Mouse (Mus musculus) liver, adult 2 months (tissue): ENCODE measurements at regions not wholly inside any gene's neighbourhood (a gene's known extent, or its start where the extent isn't known, plus 50 kb on each side); places are given as distances from the start of the nearest gene placed in this dataset.

ENCODE experiments used
- CTCF ChIP-seq: fragments of 200-500 bp; IDR thresholded peaks from 2 replicates; pipeline ENCODE4 v1.5.1; 2011; ENCODE audit warnings: low read depth, low read length, control low read depth
- POLR2A ChIP-seq: fragments of 200-500 bp; IDR thresholded peaks from 2 replicates; pipeline ENCODE4 v1.6.1; 2011; ENCODE audit warnings: low read length, control low read depth; ENCODE audit not compliant: insufficient read depth; ENCODE audit errors: extremely low read depth

GRCm38 (mm10) chr9:46784355-46784975 lies 214.1 kb upstream of the Gm4791 start:
- TF ChIP-seq CTCF (no peak), POLR2A (no peak)
